Mouse (Mus musculus): ENCODE data around the gene Syt1.

GRCm38 (mm10) chr10:108726391-108726790, 284.4 kb downstream of the Syt1 start:
- TF ChIP-seq CTCF (IDR thresholded peaks at IDR 0.05; ENCODE audit: extremely low read depth, insufficient read length, insufficient replicate concordance, low read depth, low read length) (no peak), POLR2A (IDR thresholded peaks at IDR 0.05; ENCODE audit: low read depth, low read length) (no peak)
